Mouse (Mus musculus) granulocyte monocyte progenitor cell, adult 5-6 weeks (primary cell): ENCODE measurements at regions not wholly inside any gene's neighbourhood (a gene's known extent, or its start where the extent isn't known, plus 50 kb on each side); places are given as distances from the start of the nearest gene placed in this dataset.
A peak's percentile ranks its signal among the peaks of the same experiment; 100 is the strongest.

Source experiments
- ATAC-seq: replicated peaks from 2 replicates; pipeline ENCODE4 v1.8.0; 2016; ENCODE audit warnings: mild to moderate bottlenecking, moderate TSS enrichment, inconsistent platforms; ENCODE audit not compliant: poor library complexity, severe bottlenecking

DNA sequence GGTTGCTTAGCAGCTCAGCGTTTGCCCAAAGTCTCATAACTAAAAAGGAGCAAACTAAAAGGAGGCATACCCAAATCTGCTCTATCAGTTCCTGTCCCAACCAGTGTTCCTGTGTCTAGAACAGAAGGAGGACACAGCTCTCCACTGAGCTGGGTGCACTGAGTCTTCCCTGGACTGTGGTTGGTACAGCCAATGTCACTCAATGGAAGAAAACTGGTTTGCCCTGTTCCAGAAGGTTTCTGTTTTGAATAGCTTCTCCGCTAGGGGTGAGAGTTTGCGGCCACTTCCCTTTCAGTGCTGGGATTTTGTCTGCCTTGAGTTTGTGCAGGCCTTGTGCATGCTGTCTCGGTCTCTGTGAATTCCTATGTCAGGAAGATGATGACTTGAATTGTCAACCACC, 194.6 kb upstream of the Map3k7 start:
- ATAC-seq, result no peak

DNA sequence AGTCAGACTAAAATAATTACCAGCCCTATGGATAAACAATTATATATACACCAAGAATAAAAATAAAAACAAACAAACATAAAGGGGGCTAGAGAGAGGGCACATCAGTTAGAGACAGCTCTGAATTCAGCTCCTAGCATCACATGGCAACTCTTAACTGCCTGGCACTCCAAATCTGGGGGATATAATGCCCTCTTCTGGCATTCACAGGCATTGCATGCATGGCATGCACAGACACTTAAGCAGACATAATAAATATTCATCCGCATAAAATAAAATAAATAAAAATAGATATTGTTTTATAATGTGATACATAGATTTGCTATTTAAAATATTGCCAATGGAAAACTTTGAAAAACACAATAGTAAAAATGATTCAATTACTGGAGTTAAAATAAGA, 177.6 kb upstream of the Map3k7 start:
- no peak for ATAC-seq

DNA sequence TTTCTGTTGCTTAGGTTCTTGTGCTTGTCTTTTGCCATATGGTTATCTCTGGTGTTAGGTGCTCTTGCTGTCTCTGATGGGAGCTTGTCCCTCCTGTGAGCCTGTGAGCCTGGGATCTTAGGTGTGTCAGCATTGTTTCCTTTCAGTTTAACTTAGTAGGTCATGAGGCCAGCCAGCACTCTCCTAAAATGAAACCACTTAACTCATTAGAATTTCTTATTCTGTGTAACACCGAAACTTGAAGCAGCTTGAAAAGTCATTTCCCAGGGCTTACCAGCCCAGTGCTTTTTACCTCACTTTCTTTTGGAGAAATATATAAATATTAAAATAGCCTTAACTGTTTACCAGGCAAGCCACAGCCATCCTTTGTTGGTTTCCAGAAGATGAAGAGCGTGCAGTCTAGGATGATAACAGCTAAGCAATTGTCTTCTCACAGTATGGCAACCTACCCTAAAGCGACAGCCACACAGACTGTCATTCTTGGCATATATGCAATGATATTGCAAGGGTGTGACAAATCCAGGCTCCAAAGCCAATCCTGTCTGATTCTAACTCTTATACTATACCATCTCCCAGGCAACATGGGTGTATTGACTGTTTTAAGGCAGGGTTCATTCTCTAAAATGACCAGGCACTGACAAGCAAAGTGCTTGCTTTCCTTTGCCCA, 146.2 kb upstream of the Map3k7 start:
- no peak for ATAC-seq

DNA sequence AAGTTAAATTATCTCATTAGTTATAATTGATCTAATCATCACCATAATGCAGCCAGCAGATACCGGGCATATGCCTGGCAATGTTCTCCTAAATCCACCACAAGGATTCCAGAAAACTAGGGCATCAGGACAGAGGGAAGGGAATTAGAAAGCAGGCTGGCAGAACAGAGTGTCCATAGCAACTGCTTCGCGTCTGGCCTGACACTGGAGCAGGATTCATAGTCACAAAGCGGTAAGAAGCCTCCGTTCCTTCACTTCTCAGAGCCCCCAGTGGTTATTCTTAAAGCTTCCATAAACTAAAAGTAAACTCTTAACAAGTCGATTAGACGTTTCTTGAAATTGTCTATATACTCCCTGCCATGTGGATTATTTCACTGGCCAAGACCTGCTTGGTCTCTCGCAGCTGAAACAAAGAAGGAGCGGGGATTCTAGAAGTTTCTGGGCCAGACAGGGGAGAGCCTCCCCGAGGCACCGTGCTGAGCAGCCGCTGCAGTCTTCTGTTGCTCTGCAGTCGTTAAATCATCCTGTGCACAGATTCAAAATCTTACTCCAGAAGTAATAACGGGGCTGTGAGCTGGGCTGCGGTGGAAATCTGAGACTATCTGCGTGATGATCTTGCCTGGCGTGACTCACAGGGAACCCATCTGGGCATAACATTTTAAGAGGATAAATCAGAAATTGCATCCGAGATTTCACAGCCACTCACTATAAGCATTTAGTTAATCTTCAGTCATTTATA, 144.2 kb upstream of the Map3k7 start:
- no peak for ATAC-seq

DNA sequence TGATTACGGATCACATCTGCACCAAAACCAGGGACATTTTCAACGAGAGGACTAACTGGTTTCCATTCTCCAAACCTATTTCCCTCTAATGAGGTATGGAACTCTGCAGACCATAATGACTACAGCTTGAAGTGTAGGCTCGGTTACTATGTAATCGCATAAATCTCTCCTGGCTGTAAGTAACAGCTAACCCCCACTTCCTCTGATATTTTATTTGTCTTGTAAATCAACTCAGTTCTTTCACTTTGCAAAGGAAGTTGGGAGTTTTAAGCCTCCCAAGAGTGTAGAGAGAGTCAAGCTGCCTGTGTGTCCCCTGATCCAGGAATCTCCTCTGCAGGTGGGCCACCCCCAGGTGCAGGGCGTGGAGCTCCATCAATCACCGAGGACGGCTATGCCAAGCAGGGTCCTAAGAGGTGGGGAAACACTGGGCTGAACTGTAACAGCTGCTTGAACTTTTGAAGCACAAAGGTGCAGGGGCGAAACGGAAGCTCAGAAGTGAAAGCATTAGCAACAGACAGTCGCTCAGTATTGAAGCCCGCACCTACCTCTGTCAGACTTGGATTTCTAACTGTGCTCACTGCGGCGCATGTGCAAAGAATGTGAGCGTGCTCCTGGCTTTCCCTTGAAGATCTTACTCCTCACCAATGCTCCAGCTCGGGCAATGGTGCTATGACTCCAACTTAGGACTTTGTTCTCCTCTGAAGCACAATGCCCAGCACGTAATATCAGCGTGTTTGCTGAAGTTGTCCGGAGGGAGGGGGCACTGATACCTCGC, 140.1 kb upstream of the Map3k7 start:
- peak; percentile 58 for ATAC-seq

DNA sequence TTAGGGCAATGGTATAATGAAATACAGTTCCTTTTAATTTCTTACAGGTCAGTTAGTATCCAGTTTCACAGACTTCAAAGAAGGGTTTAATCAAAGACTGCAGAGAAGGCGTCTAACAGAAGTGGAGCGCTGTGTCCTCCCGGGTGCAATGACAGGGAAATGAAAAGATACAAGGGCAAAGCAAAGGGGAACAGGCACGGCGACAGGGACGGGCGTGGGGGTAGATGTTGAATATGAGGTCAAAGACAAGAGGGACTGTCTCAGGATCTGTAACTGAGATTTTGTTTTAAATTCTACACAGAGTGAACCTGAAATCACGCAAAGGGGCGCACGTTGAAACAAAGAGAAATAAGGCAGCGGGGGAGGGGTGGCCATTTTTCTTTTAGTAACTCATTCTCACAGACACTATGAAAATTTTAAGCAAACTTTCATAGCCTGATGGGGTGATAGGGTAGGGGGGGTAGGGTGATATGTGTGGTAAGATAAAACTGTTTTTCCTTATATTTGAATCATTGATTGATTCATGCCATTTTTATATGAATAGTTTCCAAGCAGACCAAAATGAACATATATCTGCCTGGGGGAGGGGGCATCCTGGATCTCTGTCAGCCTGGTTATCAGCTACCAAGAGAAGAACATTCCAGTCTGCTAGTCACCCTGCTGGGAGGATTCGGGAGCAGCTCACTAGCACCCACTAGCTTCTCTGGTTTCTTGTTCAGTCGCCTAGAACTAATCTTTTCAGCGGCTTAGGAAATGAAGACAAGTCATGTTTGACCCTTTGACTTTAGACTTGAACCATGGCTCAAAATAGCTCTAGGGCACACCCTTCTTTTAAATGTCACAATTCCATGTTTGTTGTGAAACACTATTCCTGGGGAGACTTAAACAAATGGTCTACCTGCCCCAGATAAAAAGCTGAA, 139.1 kb upstream of the Map3k7 start:
- ATAC-seq, result no peak; the same call in 1 of the 2 replicates

DNA sequence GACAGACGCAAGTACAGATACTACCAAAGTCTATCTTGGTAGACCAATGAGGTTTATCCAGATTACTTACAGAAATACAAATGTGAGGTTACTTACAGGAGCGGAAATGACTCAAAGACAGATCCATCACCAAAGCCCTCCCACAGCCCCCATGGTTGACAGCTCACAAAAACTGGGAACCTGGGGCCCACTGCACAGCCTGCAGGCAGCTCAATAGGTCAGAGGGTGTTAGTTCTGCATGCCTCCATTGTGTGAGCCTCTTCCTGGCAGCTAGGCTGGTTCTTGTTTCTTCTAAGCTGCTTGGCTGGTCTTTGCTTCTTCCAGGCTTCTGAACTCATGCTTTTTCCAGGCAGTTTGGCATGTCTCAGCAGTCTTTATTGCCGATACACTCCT, 138.5 kb upstream of the Map3k7 start:
- ATAC-seq, result no peak

DNA sequence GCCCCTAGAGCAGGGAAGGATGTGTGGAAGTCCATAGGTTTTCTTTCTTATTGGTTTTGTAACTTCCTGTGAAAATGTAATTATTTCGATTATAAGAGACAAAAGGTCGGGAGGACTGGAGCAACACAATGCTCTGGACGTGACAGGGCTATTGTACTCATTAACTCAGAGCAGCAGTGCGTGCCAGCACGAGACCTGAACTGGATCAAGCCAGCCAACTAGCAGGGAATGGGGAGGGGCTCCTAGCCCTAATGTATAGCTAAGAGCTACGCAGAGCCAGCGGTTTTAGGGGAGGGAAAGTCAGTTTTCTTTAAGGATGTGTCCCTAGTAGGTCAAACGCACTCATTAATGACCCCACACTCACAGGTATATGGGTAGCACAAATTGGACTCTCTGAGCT, 137.2 kb upstream of the Map3k7 start:
- ATAC-seq, result no peak

DNA sequence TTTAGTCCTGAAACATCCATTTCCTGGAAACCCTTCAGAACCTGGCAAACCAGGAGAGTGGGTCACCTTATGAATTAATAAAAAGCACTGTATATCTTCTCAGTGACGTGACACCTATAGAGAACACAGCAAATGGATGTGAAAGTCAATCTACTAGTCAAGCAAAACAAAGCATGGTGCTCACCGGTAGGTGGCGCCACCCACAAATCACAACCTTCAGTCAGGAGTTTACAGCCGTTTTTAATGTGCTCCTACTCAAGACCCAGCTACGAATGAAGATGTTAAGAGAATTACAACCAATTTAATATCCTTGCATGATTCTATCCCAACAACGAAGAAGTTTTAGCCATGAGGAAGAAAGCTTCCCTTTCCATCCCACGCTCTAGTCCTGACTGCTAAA, 136.6 kb upstream of the Map3k7 start:
- ATAC-seq, result peak; percentile 37; the same call in 1 of the 2 replicates

DNA sequence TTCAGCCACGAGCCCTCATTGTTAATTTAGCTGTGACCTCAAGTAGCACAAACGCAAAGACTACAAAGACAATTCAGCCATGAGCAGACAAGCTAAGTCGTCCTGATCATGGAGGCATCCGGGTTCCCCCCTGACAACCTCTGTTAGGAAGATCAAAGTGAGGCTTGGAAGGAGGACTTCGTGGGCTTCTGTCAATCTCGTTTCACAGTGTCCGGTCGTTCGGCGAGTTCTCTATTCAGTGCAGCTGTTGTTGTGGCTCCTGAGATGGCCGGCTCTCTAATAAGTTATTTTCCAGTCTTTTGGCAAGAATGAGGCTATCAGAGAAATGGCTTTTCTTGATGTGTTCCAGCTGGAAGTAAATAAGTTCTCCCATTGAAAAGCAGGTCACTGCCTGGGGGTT, 133.7 kb upstream of the Map3k7 start:
- ATAC-seq, result no peak

DNA sequence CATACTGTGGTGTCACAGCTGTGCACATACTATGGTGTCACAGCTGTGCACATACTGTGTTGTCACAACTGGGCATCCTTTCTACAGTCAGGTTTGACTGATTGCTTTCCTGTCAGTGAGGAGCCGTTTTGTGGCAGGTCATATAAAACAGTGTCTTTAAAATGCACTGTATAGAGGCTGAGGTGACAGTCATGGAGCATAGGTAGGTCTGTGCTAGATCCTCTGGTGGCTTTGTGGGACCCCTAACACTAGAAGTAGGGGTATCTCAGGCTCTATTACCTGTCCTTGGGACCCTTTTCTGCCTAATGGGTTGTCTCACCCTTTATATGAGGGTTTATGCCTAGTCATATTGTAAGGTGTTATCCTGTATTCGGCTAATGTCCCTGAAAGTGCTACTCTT, 132.4 kb upstream of the Map3k7 start:
- no peak for ATAC-seq

DNA sequence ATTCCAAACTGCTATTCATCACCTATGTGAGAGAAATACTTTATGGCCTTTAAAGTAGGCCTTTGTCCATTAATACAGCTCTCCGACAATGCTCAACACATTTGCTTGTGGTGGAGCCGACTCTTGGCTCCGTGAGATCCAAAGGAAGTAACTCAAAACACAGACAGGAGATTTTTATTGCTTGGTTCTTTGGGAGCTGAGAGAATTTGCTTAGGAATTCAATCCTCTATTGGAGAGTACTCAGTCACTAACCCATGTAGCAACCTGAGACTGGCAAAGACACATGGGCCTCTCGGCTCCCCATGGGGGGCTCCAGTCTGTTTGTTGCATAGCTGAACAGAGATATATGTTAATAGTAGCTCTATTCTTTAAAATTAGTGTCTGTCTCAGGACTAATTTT, 130.1 kb upstream of the Map3k7 start:
- ATAC-seq, result no peak

DNA sequence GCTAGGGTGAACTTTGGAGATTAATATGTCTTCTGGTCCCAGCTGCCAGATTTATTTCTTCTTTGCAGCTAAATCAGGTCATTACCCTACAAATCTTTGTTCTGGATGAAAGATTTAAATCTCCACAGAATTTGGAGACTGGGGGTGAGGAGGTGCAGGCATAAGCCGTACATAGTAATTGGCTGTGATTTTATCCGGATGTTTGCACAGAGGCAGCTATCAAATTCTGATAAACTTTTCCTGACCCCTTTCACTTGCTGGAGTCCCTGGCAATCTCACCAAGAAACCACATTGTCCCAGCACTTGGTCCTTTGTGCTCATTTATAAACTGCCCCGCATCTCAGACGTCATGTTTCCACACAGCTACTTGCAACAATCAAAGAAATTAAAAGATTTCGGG, 128.8 kb upstream of the Map3k7 start:
- ATAC-seq, result no peak

DNA sequence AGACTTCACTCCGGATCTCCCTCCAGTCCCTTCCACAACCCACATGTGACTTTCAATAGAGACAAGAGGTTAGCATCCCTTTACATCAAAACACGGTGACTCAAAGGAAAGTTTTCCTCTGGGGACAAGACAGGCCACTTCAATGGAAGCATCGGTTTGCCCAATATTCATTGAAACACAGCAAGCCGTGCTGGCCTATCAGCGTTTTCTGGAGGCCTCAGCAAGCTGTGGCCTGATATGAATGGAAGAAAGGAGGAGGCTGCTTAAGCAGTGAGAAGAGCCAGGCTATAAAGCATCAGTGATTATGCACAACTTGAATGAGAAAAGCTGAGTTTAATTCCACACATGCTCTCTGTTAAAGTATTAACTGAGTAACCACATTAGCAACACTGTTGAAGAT, 125.3 kb upstream of the Map3k7 start:
- ATAC-seq, result no peak

DNA sequence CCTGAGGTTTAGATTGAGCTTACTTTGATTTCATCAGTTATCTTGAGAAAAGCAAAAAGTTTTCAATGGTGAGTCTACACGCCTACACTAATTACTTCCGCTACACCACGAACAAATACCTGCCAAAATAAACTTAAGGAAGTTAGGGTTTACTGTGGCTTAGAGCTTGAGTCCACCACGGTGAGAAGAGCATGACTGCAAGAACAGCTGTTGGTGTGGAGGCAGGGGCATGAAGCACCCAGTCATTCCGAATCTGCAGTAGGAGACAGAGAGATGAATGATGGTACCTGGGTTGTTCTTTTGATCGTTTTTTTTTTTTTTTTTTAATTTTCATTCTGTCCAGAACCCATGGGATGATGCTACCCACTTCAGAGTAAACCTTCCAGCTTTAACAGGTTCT, 114.1 kb upstream of the Map3k7 start:
- ATAC-seq, result no peak

DNA sequence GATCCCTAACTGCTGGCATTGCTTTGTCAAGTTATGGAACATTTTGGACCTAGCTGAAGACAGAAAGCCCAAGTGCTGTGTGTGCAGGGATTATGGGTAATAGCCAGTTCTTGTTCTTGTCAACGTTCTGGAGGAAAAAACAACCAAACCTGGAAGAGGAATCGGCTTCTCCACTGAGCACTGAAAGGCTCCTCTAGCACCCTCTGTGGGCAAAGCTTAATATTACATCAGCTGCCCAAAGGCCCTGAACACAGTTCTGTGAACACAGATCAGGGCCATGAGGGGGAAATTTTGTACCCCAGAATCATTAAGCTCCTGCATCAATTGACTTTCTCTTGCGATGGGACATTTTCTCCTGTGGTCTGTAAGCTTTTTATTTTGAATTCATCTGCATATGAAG, 112.9 kb upstream of the Map3k7 start:
- ATAC-seq, result no peak

DNA sequence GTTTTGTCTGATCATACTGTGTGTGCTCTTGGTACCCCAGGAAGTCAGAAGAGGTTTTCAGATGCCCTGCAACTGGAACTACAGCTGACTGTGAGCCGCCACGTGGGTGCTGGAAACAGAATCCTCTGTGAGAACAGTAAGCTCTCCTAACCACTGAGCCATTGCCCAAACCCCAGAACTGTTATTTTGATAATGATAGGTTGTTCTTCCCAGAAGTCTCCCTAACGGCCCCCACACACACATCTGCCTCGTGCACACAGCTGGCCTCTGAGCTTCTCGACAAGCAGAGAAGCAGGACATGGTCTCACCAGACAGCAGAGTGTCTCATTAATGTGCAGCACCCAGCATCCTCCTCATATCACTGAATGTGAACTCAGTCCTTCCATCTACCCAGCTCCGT, 110.0 kb upstream of the Map3k7 start:
- no peak for ATAC-seq

DNA sequence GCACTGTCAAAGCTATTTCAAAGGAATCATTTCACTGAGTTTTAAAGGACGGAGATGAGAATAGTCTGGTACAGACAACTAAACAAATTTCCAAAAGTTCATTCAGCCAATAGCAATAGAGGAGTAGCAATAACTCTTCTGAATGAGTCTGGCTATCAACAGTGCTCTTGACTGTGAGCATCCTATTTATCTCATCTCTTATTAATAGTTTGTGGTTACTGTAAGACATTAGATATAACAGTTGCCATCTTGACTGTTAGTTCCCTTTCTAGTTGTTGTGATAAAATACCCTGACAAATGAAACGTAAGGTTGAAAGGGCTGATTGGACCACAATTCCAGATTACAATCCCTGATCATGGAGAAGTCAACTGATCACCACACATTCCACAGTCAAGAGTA, 103.5 kb upstream of the Map3k7 start:
- ATAC-seq, result no peak

DNA sequence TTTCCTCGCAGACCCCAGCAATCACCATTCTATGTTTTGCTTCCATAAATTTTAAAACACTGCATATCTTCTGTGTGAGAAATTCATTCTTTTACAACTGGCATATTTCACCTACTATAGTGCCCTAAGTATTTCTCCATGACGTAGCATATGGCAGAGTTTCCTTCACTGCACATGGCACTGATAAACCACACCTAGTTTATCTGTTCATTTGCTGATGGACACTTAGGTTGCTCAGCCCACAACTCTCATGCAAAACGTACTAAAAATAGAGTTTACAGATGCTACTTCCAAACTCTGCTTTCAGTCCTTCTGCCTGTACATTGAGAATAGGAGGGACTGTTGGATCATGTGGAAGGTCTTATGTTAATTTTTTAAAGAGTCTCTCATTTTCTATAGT, 102.7 kb upstream of the Map3k7 start:
- ATAC-seq, result no peak
